Mouse (Mus musculus) MEL (cell line): ENCODE measurements around the gene Gm4513. TPM values are rescaled to one million over a fixed set of nuclear protein-coding genes. Genes with fewer than 3 reads are reported as not detected.
"Not testable (repeated sequence)": the region's sequence is repeated elsewhere in the genome, so short reads cannot be mapped to it uniquely, and the experiment has no call there.

ENCODE experiments used
- DNase-seq: peaks from one replicate; pipeline ENCODE4 v3.0.0; 2011; ENCODE audit warnings: low read depth, low spot score
- H3K27ac ChIP-seq: 2 replicates; pipeline ENCODE4 v1.5.1; 2012; ENCODE audit warnings: low read depth, mild to moderate bottlenecking, control low read depth, low read length, moderate library complexity; ENCODE audit not compliant: control insufficient read depth
- H3K27me3 ChIP-seq, 2 experiments: fragments of 150-350 bp in 1 of 2; sonication (generic) in 1 of 2; 2 replicates each; pipeline ENCODE4 v1.6.1; 2012; ENCODE audit warnings: low read length in 2 of 2, mild to moderate bottlenecking in 2 of 2, improper control_type of control experiment in 1 of 2, moderate library complexity in 1 of 2; ENCODE audit not compliant: insufficient read depth in 2 of 2, control insufficient read depth in 1 of 2
- H3K36me3 ChIP-seq, 2 experiments: 2 replicates each; pipeline ENCODE4 v1.6.1; 2012 to 2014; ENCODE audit warnings: low read length in 2 of 2, improper control_type of control experiment in 1 of 2, inconsistent platforms in 1 of 2, mild to moderate bottlenecking in 1 of 2; ENCODE audit not compliant: insufficient read depth in 2 of 2, control insufficient read depth in 1 of 2
- H3K4me1 ChIP-seq, 2 experiments: fragments of 150-350 bp in 1 of 2; sonication (generic) in 1 of 2; 2 replicates each; pipeline ENCODE4 v1.6.1; 2012; ENCODE audit warnings: low read length in 2 of 2, improper control_type of control experiment in 1 of 2, mild to moderate bottlenecking in 1 of 2; ENCODE audit not compliant: insufficient read depth in 2 of 2, control insufficient read depth in 1 of 2
- H3K4me3 ChIP-seq, 2 experiments: fragments of 150-350 bp in 1 of 2; sonication (generic) in 1 of 2; 2 replicates each; pipeline ENCODE4 v1.5.1; 2012; ENCODE audit warnings: low read depth in 2 of 2, low read length in 2 of 2, mild to moderate bottlenecking in 2 of 2, moderate library complexity in 2 of 2, control low read depth in 1 of 2, improper control_type of control experiment in 1 of 2; ENCODE audit not compliant: control insufficient read depth in 1 of 2, insufficient read depth in 1 of 2
- H3K79me2 ChIP-seq: 2 replicates; pipeline ENCODE4 v1.6.1; 2012; ENCODE audit warnings: mild to moderate bottlenecking, low read length, moderate library complexity; ENCODE audit not compliant: control insufficient read depth, poor library complexity, insufficient read depth
- H3K9ac ChIP-seq: 2 replicates; pipeline ENCODE4 v1.6.1; 2012; ENCODE audit warnings: low read depth, mild to moderate bottlenecking, control low read depth, low read length, moderate library complexity; ENCODE audit not compliant: control insufficient read depth, poor library complexity, severe bottlenecking
- H3K9me3 ChIP-seq: fragments of 150-350 bp; sonication (generic); replicated peaks from 2 replicates; pipeline ENCODE4 v1.6.1; 2012; ENCODE audit warnings: mild to moderate bottlenecking, low read length, improper control_type of control experiment, moderate library complexity; ENCODE audit not compliant: insufficient read depth
- polyA plus RNA-seq, 2 experiments: library from polyadenylated mRNA; stranded (reverse) in 1 of 2; unstranded in 1 of 2; fragments of >175 nt in 1 of 2; fragments of >200 nt in 1 of 2; gene quantifications; 2 replicates each; pipeline versions ENCODE4 v1.2.1 to v1.2.4; 2012; ENCODE audit warnings: low replicate concordance in 2 of 2, low read depth in 1 of 2; ENCODE audit not compliant: insufficient read length in 2 of 2, insufficient read depth in 1 of 2, missing spikeins in 1 of 2
- total RNA-seq: library from RNA; depleted of rRNA; stranded (reverse); fragments of 300-350 nt; gene quantifications from 2 replicates; pipeline ENCODE4 v1.2.3, GENCODE M21; 2012; rRNA removed

Gene Gm4513
- not detected in 2 replicates for total RNA-seq
- not detected for polyA plus RNA-seq

DNA sequence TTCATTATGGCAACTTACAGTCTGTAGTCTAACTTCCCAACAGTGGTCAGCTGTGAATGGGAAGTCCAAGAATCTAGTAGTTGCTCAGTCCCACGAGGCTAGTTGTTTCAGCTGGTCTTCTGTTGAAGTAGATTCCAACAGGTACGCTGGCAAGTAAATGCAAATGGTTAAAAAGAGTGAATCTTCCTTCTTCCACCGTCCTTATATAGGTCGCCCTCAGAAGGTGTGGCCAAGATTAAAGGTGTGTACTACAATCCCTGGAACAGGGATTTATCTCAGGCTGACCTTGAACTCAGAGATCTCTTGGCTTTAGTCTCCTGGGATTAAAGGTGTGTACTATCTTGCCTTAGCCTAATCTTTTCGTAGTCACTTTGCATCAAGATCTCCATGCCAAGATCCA is at the start of gene Gm4513:
Gene Gm4513, minus strand, starts transcription at position 101 of the 400 bp plus-strand sequence.
- H3K36me3 ChIP-seq, H3K9ac ChIP-seq, H3K9me3 ChIP-seq, H3K79me2 ChIP-seq, H3K4me1 ChIP-seq, H3K4me3 ChIP-seq, DNase-seq, H3K27me3 ChIP-seq, H3K27ac ChIP-seq: not testable (repeated sequence)

DNA sequence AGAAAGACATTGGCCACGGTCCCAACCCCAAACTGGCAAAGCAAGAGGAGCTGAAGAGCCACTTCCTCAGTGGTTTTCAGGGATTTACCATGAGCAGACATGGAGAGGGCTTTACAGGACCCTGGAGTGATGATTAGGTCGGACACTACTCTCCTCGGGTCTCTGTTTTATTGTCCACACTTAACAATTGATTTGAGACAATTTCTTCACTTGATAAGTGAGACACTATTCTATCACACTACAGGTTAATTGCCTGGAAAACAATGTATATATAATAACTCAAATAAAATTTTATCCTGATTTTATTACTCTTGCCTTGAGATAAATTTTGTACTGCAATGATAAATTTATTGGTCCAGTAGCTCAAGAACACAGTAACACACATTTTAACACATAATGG is 22.7 kb downstream of the Gm4513 start, which contains the start of gene Gm4141:
Gene Gm4141, minus strand, starts transcription at position 101 of the 400 bp plus-strand sequence.
- not testable (repeated sequence) for H3K4me3 ChIP-seq, H3K27me3 ChIP-seq, H3K9ac ChIP-seq, H3K9me3 ChIP-seq, H3K27ac ChIP-seq, DNase-seq, H3K79me2 ChIP-seq, H3K4me1 ChIP-seq, H3K36me3 ChIP-seq

DNA sequence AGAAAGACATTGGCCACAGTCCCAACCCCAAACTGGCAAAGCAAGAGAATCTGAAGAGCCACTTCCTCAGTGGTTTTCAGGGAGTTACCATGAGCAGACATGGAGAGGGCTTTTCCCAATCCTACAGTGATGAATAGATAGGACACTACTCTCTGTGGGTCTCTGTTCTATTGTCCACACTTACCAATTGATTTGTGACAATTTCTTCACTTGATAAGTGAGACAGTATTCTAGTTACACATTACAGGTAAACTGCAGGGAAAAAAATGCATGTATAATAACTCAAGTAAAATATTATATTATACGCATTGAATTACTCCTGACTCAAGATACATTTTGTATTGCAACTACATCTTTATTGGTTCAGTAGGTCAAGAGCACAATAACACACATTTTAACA is 53.2 kb downstream of the Gm4513 start, which contains the start of gene Gm5726:
Gene Gm5726, minus strand, starts transcription at position 101 of the 400 bp plus-strand sequence.
- not testable (repeated sequence) for H3K4me1 ChIP-seq, H3K4me3 ChIP-seq, H3K9me3 ChIP-seq, H3K27me3 ChIP-seq, H3K9ac ChIP-seq, H3K27ac ChIP-seq, H3K36me3 ChIP-seq, H3K79me2 ChIP-seq, DNase-seq

Other genes starting within 250 kb of the Gm4513 start
- not detected in 2 replicates for gene Gm5728, start 223.6 kb downstream of the Gm4513 start, total RNA-seq
- not detected for gene Gm5728, start 223.6 kb downstream of the Gm4513 start, polyA plus RNA-seq
- not detected in 2 replicates for gene Vmn1r100, start 181.1 kb downstream of the Gm4513 start, total RNA-seq
- gene Vmn1r100, start 181.1 kb downstream of the Gm4513 start, polyA plus RNA-seq: not detected
- not detected in 2 replicates for gene Vmn1r101, start 156.4 kb downstream of the Gm4513 start, total RNA-seq
- gene Vmn1r101, start 156.4 kb downstream of the Gm4513 start, polyA plus RNA-seq: not detected
- not detected in 2 replicates for gene Gm10670, start 124.1 kb downstream of the Gm4513 start, total RNA-seq
- gene Gm10670, start 124.1 kb downstream of the Gm4513 start, polyA plus RNA-seq: not detected
- gene Vmn1r103, start 88.5 kb downstream of the Gm4513 start, total RNA-seq: not detected in 2 replicates
- not detected for gene Vmn1r103, start 88.5 kb downstream of the Gm4513 start, polyA plus RNA-seq
- gene Vmn1r104, start 65.2 kb downstream of the Gm4513 start, total RNA-seq: not detected in 2 replicates
- gene Vmn1r104, start 65.2 kb downstream of the Gm4513 start, polyA plus RNA-seq: not detected
- not detected in 2 replicates for gene Gm5726, start 53.3 kb downstream of the Gm4513 start, total RNA-seq
- not detected for gene Gm5726, start 53.3 kb downstream of the Gm4513 start, polyA plus RNA-seq
- gene Gm4141, start 22.8 kb downstream of the Gm4513 start, total RNA-seq: not detected in 2 replicates
- gene Gm4141, start 22.8 kb downstream of the Gm4513 start, polyA plus RNA-seq: not detected
- not detected in 2 replicates for gene Vmn1r107, start 69.9 kb upstream of the Gm4513 start, total RNA-seq
- not detected for gene Vmn1r107, start 69.9 kb upstream of the Gm4513 start, polyA plus RNA-seq
- gene Vmn1r111, start 104.2 kb upstream of the Gm4513 start, total RNA-seq: not detected in 2 replicates
- not detected for gene Vmn1r111, start 104.2 kb upstream of the Gm4513 start, polyA plus RNA-seq
- not detected in 2 replicates for gene Gm10668, start 131.6 kb upstream of the Gm4513 start, total RNA-seq
- not detected for gene Gm10668, start 131.6 kb upstream of the Gm4513 start, polyA plus RNA-seq
- not detected in 2 replicates for gene Vmn1r112, start 172.2 kb upstream of the Gm4513 start, total RNA-seq
- not detected for gene Vmn1r112, start 172.2 kb upstream of the Gm4513 start, polyA plus RNA-seq
- gene Vmn1r113, start 188.3 kb upstream of the Gm4513 start, total RNA-seq: not detected in 2 replicates
- not detected for gene Vmn1r113, start 188.3 kb upstream of the Gm4513 start, polyA plus RNA-seq
- not detected in 2 replicates for gene Vmn1r114, start 213.2 kb upstream of the Gm4513 start, total RNA-seq
- not detected for gene Vmn1r114, start 213.2 kb upstream of the Gm4513 start, polyA plus RNA-seq
- not detected in 2 replicates for gene Vmn1r115, start 246.0 kb upstream of the Gm4513 start, total RNA-seq
- gene Vmn1r115, start 246.0 kb upstream of the Gm4513 start, polyA plus RNA-seq: not detected